Mouse (Mus musculus) bone marrow macrophage, adult 2 months (primary cell): ENCODE results near the gene Gm42688. TPM values are rescaled to one million over a fixed set of nuclear protein-coding genes. Genes with fewer than 3 reads are reported as not detected.

Experiments
- H3K27ac ChIP-seq: 2 replicates; pipeline ENCODE4 v1.5.1; 2012; ENCODE audit warnings: low read depth, low read length; ENCODE audit not compliant: insufficient read depth
- H3K4me1 ChIP-seq: 2 replicates; pipeline ENCODE4 v1.6.1; 2012; ENCODE audit warnings: low read length; ENCODE audit not compliant: control insufficient read depth, insufficient read depth
- H3K4me3 ChIP-seq: 2 replicates; pipeline ENCODE4 v1.5.1; 2012; ENCODE audit warnings: mild to moderate bottlenecking, low read length, moderate library complexity; ENCODE audit not compliant: insufficient read depth
- CTCF ChIP-seq: IDR thresholded peaks from 2 replicates; pipeline ENCODE4 v1.5.1; 2012; ENCODE audit warnings: low read depth, mild to moderate bottlenecking, low read length, moderate library complexity
- POLR2A ChIP-seq: IDR thresholded peaks from 2 replicates; pipeline ENCODE4 v1.6.1; 2012; ENCODE audit warnings: mild to moderate bottlenecking, low read depth, low read length, borderline replicate concordance
- polyA plus RNA-seq: library from polyadenylated mRNA; stranded (reverse); fragments of >200 nt; gene quantifications from 2 replicates; pipeline ENCODE4 v1.2.4, GENCODE M21; 2012; ENCODE audit not compliant: missing spikeins, insufficient read depth, insufficient read length

Gm42688 gene
- polyA plus RNA-seq, 1 experiment = 5.5 TPM

- H3K27ac ChIP-seq = no peak overlapping the region
- H3K4me1 ChIP-seq = peaks cover 19% of the 10 kb centered on the region
- H3K4me3 ChIP-seq = no peak overlapping the region
- TF ChIP-seq CTCF = no peak
- TF ChIP-seq POLR2A = no peak
These were observed 38.6 kb downstream of the Gm42688 start for GRCm38 (mm10) chr6:83140044-83140443.

- H3K27ac ChIP-seq = no peak overlapping the region
- no peak overlapping the region for H3K4me3 ChIP-seq
- TF ChIP-seq CTCF (no peak), POLR2A (no peak)
- H3K4me1 ChIP-seq = peaks cover 13% of the 10 kb centered on the region
These were observed 40.2 kb downstream of the Gm42688 start for GRCm38 (mm10) chr6:83141636-83142035.

GRCm38 (mm10) chr6:83142211-83142731 is 40.9 kb downstream of the Gm42688 start:
- H3K4me3 ChIP-seq = no peak overlapping the region

GRCm38 (mm10) chr6:83142886-83143285 is 41.5 kb downstream of the Gm42688 start:
- Histone ChIP-seq H3K27ac (no peak overlapping the region), H3K4me3 (no peak overlapping the region), H3K4me1 (peaks cover 11% of the 10 kb centered on the region)
- TF ChIP-seq CTCF (no peak), POLR2A (no peak)

More at GRCm38 (mm10) chr6:83142211-83142731, 40.9 kb downstream of the Gm42688 start:
- no peak for TF ChIP-seq POLR2A
- no peak for TF ChIP-seq CTCF
- peaks cover 13% of the 10 kb centered on the region for H3K4me1 ChIP-seq
- H3K27ac ChIP-seq = no peak overlapping the region

GRCm38 (mm10) chr6:83145209-83145608 is 43.8 kb downstream of the Gm42688 start:
- Histone ChIP-seq H3K4me1 (peaks cover 9% of the 10 kb centered on the region), H3K27ac (no peak overlapping the region), H3K4me3 (no peak overlapping the region)
- TF ChIP-seq CTCF (no peak), POLR2A (no peak)

GRCm38 (mm10) chr6:83145805-83146204 is 44.4 kb downstream of the Gm42688 start:
- no peak overlapping the region for H3K27ac ChIP-seq
- H3K4me3 ChIP-seq = no peak overlapping the region
- H3K4me1 ChIP-seq = peaks cover 9% of the 10 kb centered on the region
- no peak for TF ChIP-seq CTCF
- TF ChIP-seq POLR2A = no peak

- TF ChIP-seq CTCF (no peak), POLR2A (no peak)
- no peak overlapping the region for H3K27ac ChIP-seq
- peaks cover 5% of the 10 kb centered on the region; the same call in 1 of the 2 replicates for H3K4me1 ChIP-seq
- H3K4me3 ChIP-seq = no peak overlapping the region
These were observed 45.9 kb downstream of the Gm42688 start for GRCm38 (mm10) chr6:83147280-83147679.

- no peak for TF ChIP-seq POLR2A
- TF ChIP-seq CTCF = no peak
- H3K4me3 ChIP-seq = no peak overlapping the region
- no peak overlapping the region for H3K27ac ChIP-seq
- no peaks in the 10 kb centered on the region for H3K4me1 ChIP-seq
These were observed 50.3 kb downstream of the Gm42688 start for GRCm38 (mm10) chr6:83151721-83152120.

GRCm38 (mm10) chr6:83153038-83153437 is 51.6 kb downstream of the Gm42688 start:
- no peak for TF ChIP-seq POLR2A
- TF ChIP-seq CTCF = no peak
- Histone ChIP-seq H3K4me3 (no peak overlapping the region), H3K27ac (no peak overlapping the region), H3K4me1 (no peaks in the 10 kb centered on the region)

- H3K4me1 ChIP-seq = no peaks in the 10 kb centered on the region
- H3K4me3 ChIP-seq = no peak overlapping the region
- TF ChIP-seq CTCF (no peak), POLR2A (no peak)
- H3K27ac ChIP-seq = no peak overlapping the region
These were observed 52.1 kb downstream of the Gm42688 start for GRCm38 (mm10) chr6:83153485-83153884.
